Mouse (Mus musculus): ENCODE results near the gene Helt.

Gene Helt

GRCm38 (mm10) chr8:46294181-46294892 is at the start of gene Helt:
Helt (minus strand) TSS chr8:46294671.
- no peak for DNase-seq (ENCODE audit: low spot score in 2 of 2)

- no peak for DNase-seq (ENCODE audit: low spot score in 2 of 2)
These were observed 47.8 kb upstream of the Helt start for GRCm38 (mm10) chr8:46342272-46342671.

DNA sequence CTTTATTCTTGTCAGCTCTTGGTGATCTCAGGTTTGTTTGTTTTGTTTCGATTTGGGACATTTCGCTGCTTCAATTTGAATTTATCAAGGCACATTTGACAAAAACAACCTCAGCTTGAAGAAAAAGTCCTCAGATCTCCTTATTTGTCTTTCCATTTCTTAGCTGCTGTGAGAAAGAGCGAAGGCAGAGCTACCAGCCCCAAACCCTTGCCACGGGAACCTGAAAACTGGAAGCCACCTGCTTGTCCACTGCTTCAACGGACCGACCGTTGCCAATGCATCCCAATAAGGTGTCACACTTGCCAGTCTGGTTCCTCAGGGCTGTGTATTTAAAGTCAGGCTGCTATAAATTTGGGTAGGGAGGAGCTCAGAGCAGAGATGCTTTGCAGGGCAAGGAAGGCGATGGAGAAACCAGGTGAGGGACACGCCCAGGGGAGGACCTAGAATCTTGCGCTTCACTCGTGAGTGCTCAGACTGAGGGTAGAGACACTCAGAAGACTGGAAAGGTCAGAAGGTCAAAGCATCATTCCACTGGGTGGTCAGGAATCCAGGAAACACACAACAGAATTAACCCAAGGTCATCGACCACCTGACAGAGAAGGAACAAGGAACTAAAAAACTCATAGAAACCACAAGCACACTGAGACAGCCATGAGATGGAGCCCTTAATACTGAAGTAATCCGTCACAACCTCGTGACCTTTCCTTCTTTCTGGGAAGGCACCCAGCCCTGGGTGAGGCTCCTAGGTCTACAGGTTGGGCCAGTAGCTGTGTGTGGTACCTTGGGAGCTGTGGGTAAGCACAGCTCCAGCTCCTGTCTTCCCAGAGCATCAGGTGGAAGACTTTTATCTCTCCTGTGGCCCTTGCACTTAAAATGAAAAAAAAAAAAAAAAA is 46.2 kb upstream of the Helt start:
- DNase-seq (ENCODE audit: low spot score in 2 of 2) = no peak

- no peak for DNase-seq (ENCODE audit: low spot score in 2 of 2)
These were observed 44.8 kb upstream of the Helt start for GRCm38 (mm10) chr8:46339317-46339716.

GRCm38 (mm10) chr8:46336351-46336750 is 41.9 kb upstream of the Helt start:
- no peak for DNase-seq (ENCODE audit: low spot score in 2 of 2)

GRCm38 (mm10) chr8:46332389-46333061 is 38.1 kb upstream of the Helt start:
- no peak for DNase-seq (ENCODE audit: low spot score in 2 of 2)

- no peak for DNase-seq (ENCODE audit: low spot score in 2 of 2)
These were observed 37.3 kb upstream of the Helt start for GRCm38 (mm10) chr8:46331801-46332200.

DNA sequence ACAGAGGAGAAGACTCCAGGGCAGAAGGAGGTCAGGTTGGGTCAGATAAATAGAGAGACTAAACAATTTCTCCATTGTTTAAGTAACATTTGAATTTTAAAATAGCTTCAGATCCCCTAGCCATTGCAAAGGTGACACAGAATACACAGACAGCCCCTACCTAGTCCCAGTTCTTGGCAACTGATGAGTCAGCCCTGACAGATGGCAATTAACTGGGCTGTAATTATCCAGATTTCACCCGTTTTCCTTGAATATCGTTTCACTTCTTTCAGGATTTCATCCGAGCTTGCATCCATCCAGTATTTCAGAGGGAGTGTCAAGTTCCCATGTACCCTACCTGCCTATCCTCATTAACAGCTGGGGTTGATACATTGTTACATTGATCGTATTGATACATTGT is 34.9 kb upstream of the Helt start:
- DNase-seq (ENCODE audit: low spot score in 2 of 2) = no peak

GRCm38 (mm10) chr8:46327284-46327683 is 32.8 kb upstream of the Helt start:
- DNase-seq (ENCODE audit: low spot score in 2 of 2) = no peak

- DNase-seq (ENCODE audit: low spot score in 2 of 2) = no peak
These were observed 32.2 kb upstream of the Helt start for GRCm38 (mm10) chr8:46326715-46327114.

GRCm38 (mm10) chr8:46324676-46325075 is 30.2 kb upstream of the Helt start:
- DNase-seq (ENCODE audit: low spot score in 2 of 2) = no peak

DNA sequence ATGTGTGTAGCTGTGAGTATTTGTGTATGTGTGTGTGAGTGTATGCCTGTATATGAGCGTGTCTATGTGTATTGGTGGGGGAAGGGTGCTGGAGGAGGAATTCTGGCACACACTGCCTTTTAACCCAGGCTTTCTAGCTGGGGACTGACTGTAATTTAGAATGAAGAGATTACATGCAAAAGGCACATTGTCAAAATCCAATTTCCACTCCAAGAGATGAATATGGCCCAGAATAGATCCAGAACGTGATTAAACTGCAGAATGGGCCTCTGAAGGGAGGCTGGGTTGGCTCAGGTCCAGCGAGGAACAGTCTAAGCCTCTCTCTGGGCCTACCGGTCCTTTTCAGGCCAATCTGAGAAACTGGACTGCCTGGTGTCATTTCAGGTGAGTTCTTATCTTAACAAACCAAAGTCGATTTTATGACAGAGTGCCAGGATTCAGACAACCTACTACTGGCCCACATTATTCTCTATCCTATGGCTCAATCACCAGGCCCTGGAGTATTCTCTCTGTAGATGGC is 29.3 kb upstream of the Helt start:
- no peak for DNase-seq (ENCODE audit: low spot score in 2 of 2)

GRCm38 (mm10) chr8:46322833-46323232 is 28.4 kb upstream of the Helt start:
- DNase-seq (ENCODE audit: low spot score in 2 of 2) = no peak

- no peak for DNase-seq (ENCODE audit: low spot score in 2 of 2)
These were observed 27.9 kb upstream of the Helt start for GRCm38 (mm10) chr8:46322421-46322820.

DNA sequence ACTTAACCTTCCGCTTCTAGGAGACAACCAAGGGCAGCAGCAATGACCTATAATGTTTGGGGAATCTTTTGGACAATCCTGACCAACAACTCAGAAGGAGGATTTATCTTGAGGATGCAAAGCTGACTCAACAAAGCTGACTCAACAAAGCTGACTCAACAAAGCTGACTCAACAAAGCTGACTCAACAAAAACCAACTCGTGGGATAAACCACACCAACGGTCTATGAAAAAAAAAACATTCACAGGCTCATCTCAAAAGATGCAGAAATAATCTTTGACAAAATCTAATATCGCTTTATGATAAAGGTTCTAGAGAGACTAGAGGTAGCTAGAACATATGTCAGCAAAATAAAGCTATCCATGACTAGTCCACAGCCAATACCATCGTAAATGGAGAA is 24.3 kb upstream of the Helt start:
- no peak for DNase-seq (ENCODE audit: low spot score in 2 of 2)

DNA sequence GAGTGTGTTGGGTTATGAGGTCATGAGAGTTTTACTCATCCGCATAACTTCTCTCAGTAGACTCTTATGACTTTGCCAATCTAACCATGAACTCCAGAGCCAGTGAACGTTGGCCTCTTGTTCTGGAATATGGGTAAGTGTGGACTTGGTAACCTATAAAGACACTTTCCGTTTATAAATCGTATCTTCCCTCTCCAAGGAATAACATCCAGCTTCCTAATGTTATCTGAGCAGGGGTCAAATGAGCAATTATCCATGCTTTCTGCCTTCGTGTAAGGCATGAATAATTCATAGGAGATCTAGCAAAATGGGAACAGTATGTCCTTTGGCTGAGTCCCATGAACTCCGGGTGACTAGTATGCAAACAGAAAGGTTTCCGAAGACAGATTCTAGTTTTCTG is 22.7 kb upstream of the Helt start:
- no peak for DNase-seq (ENCODE audit: low spot score in 2 of 2)

DNA sequence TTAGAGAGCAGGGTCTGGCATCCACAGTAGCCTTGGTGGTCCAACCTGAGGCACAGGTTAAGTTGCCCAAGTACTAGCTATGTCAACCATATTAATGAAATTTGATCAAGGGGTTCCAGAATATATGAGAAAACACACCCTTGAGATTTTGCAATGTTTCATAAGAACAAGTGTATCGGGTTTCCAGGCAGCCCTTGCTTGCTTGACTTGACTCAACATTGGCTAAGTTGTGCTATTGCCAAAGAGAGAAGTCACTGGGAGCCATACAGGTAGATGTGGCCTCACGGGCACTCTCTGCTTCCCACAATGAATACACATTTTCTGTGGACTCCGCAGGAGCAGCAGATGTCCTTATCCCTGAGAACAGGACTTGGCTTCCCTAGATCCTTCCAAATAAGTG is 19.3 kb upstream of the Helt start:
- DNase-seq (ENCODE audit: low spot score in 2 of 2) = no peak

GRCm38 (mm10) chr8:46311159-46311558 is 16.7 kb upstream of the Helt start:
- DNase-seq (ENCODE audit: low spot score in 2 of 2) = peak; percentile 10 to 77

DNA sequence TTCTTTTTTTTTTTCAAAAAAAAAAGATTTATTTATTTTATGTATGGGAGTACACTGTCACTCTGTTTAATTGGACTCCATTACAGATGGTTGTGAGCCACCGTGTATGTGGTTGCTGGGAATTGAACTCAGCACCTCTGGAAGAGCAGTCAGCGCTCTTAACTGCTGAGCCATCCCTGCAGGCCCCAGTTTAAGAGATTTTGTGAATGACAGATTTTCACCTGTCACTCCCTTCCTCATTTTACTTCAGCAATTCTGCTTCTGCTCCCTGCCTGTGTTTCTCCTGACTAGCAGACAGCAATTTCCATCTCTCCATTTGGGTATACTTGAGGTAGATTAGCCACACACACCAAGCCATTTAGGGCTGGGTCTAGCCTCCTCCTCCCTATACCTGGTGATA is 13.7 kb upstream of the Helt start:
- DNase-seq (ENCODE audit: low spot score in 2 of 2) = no peak

- DNase-seq (ENCODE audit: low spot score in 2 of 2) = peak in 1 of 2 experiments; percentile 20
These were observed 11.4 kb upstream of the Helt start for GRCm38 (mm10) chr8:46305733-46306349.

GRCm38 (mm10) chr8:46302121-46302520 is 7.7 kb upstream of the Helt start:
- no peak for DNase-seq (ENCODE audit: low spot score in 2 of 2)

GRCm38 (mm10) chr8:46298847-46299246 is 4.4 kb upstream of the Helt start:
- DNase-seq (ENCODE audit: low spot score in 2 of 2) = no peak
